Mouse (Mus musculus): ENCODE results near the gene Itgb6.

Itgb6 gene

DNA sequence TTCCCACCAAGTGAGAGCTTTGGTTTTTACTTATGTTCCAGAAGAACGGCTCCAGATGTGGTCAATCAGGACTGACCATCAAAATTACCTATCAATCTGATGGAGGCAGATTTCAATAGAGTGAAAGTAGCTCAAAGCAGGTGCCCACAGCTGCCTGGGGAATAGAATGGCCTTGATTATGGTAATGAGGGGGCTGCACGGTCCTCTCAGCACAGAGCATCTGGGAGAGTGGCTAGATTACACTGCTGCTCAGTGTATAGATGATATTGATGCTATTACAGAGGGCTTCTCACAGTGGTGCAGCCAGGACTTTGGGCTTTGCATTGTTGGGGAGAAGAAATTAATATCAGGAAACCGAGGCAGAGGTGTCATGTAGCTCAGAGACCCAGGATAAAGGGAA, 110.8 kb downstream of the Itgb6 start:
- DNase-seq, result no peak

- DNase-seq, result no peak
These were observed 112.8 kb downstream of the Itgb6 start for GRCm38 (mm10) chr2:60609436-60610199.

DNA sequence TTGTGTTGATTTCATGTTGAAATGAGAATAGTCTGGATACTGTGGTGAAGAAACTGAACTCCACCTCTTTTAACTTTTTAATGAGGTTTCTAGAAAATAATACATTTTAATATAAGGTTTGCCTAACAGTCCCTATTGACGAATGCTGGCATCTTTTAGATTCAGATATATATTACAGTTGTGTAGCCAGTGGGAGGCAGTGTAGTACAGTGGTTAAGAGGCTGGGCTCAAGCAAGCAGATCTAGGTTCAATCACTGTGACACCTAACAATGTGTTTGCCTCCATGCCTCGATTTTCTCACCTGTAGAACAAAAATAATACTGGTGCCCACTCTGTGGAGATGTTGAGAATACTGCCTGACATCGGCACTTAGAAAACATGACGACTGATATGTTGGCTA, 114.5 kb downstream of the Itgb6 start:
- DNase-seq, result no peak

DNA sequence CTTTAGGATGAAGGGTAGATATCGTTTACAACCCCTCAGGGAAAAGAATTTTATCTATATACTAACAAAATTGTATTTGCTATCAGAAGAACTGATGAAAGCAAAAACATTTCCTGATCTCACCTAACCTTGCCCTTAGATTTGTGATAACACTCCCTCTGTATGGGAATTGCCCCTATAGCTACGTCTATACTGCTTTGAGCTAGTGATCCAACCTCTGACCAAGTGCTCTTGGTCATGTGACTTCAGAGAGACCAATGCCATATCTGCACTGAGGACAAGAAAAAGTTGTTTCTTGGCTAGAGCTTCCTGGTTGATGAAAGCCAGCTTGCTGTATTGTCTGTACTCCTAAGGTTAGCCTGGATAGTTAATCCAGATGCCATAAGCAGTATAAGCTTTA, 121.1 kb downstream of the Itgb6 start:
- DNase-seq, result no peak

DNA sequence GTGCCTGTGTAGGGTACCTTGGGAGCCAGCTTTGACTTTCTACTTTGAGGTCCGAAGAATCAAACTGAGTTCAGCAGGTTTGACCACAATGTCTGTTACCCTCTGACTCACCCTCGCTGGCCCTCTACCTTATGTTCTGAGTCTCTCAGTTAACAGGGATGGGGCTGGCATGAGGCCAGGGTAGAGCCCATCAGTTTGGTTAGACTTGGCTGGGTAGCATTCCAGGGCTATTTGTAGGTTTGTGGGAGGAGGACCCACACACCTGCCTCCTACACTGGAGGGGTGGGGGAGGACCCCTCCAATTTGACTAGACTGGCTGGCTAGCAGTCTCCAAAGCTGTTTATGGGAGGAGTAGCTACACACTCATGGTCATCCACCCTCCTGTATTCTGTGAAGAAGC, 121.6 kb downstream of the Itgb6 start:
- DNase-seq, result no peak

DNA sequence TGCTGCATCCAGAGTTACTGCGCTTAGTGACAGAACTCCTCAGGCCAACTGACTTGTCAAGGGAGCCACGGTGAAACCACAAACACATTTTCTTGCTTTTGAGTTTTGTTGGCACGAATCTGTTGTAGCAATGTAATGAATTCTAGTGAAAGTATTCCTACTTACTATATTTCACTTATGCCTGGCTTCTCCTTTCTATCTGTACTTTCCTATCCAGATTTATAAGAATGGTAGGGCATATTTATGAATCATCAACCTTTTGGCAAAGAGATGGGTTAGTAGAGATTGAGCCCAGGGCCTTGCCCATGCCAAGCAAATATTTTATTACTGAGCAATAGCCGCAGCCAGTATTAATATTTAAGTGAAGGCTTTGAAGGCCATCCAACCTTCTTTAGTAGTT, 139.0 kb downstream of the Itgb6 start:
- DNase-seq, result no peak

GRCm38 (mm10) chr2:60554561-60554960, 167.9 kb downstream of the Itgb6 start:
- no peak for DNase-seq

- DNase-seq, result no peak
These were observed 169.4 kb downstream of the Itgb6 start, which contains the start of gene Pla2r1 for GRCm38 (mm10) chr2:60552902-60553682. Pla2r1 (minus strand) TSS chr2:60553308.

DNA sequence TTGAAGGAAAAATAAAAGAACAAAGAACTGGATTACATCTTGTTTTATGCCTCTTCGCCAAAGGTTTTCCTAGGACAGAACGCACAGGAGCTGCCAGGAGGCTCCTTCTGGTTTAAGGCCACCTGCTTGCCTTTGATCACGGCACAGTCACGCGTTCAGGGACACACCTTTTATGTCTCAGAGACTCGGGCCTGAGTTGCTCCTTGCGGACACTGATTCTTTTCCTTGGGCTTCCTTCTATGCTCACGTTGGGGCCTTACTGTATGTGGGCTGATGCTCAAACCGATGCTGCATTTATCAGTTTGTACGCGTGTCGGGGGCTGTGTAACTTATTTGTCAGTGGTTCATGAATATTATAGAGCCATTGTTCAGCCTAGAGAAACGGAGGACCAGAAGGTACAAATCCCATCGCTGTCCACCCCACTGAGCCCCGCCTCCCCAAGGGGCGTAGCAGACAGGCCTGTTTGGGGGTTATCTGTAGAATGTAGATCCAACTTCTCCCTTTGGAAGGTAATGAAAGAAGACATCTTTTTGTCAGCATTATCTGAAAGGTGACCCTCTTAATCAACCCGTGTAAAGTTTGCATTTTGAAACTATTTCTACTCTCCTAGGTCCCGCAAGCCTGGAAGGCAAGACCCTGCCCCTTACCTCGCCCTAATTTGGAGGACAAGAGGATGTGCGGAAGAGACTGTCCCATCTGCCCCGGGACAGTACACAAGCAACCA, 170.1 kb downstream of the Itgb6 start:
- DNase-seq, result no peak

- DNase-seq, result no peak
These were observed 170.8 kb downstream of the Itgb6 start for GRCm38 (mm10) chr2:60551673-60552072.

- no peak for DNase-seq
These were observed 171.9 kb downstream of the Itgb6 start for GRCm38 (mm10) chr2:60550521-60550920.

DNA sequence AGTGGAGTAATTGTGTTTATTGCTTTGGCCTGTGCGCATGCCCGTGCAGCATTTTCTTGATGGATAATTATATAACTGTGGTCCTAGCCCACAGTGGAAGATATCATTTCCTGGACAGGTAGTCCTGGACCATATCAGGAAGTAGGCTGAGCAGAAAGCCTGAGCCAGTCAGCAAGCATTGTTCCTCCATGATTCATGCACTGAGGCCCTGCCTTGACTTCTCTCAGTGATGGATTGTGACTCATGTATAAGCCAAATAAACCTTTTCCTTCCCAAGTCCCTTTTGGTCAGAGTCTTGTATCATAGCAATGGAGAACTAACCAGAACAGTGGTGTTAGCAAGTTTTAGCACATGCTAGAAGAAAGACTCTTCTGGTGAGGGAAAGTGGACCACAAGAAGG, 172.6 kb downstream of the Itgb6 start:
- no peak for DNase-seq

All from layer of hippocampus, adult 9-11 months (tissue).